Mouse (Mus musculus): ENCODE data around the gene Olfr800. TPM values are rescaled to one million over a fixed set of nuclear protein-coding genes. Genes with fewer than 3 reads are reported as not detected.

The Olfr800 gene
- polyA plus RNA-seq (2016; fragmentation: Nextera tagmentation; extraction: Ambion mirVana), result not detected in 2 replicates

- H3K4me1 ChIP-seq, result no peaks in the 10 kb centered on the region
- H3K9me3 ChIP-seq, result no peaks in the 10 kb centered on the region
- no peaks in the 10 kb centered on the region for H3K27me3 ChIP-seq (replicated peaks; ENCODE audit: low read depth, poor library complexity, severe bottlenecking)
- no peak within 1 kb of the TSS for H3K27ac ChIP-seq (replicated peaks)
- H3K36me3 ChIP-seq (replicated peaks), result no peaks in the 10 kb centered on the region
- H3K4me3 ChIP-seq, result no peak within 1 kb of the TSS
- no peak for DNase-seq (ENCODE audit: low spot score)
These were observed at the start of gene Olfr800 for GRCm38 (mm10) chr10:129657394-129657793. Olfr800 (plus strand) TSS chr10:129657694.

- 94% methylated on average over 1 of the region's 1 CpGs for WGBS
- H3K36me3 ChIP-seq (replicated peaks), result no peaks in the 10 kb centered on the region
- no peak within 1 kb of the TSS for H3K27ac ChIP-seq (replicated peaks)
- H3K4me1 ChIP-seq, result no peaks in the 10 kb centered on the region
- no peak within 1 kb of the TSS for H3K4me3 ChIP-seq
- no peaks in the 10 kb centered on the region for H3K27me3 ChIP-seq (replicated peaks; ENCODE audit: low read depth, poor library complexity, severe bottlenecking)
- no peaks in the 10 kb centered on the region for H3K9me3 ChIP-seq
- no peak for DNase-seq (ENCODE audit: low spot score)
These were observed 45.0 kb upstream of the Olfr800 start, which contains the start of gene Olfr796 for GRCm38 (mm10) chr10:129612470-129612869. Olfr796 (minus strand) TSS chr10:129612570.

- 9% methylated on average over 1 of the region's 1 CpGs for WGBS
- no peaks in the 10 kb centered on the region for H3K36me3 ChIP-seq (replicated peaks)
- H3K9me3 ChIP-seq, result no peaks in the 10 kb centered on the region
- H3K4me3 ChIP-seq, result no peak overlapping the region
- no peaks in the 10 kb centered on the region for H3K27me3 ChIP-seq (replicated peaks; ENCODE audit: low read depth, poor library complexity, severe bottlenecking)
- no peak overlapping the region for H3K27ac ChIP-seq (replicated peaks)
- no peaks in the 10 kb centered on the region for H3K4me1 ChIP-seq
- no peak for DNase-seq (ENCODE audit: low spot score)
These were observed 35.8 kb upstream of the Olfr800 start for GRCm38 (mm10) chr10:129621724-129622123.

- Histone ChIP-seq H3K4me3 (no peak overlapping the region), H3K9me3 (no peaks in the 10 kb centered on the region), H3K4me1 (no peaks in the 10 kb centered on the region), H3K27ac (replicated peaks) (no peak overlapping the region), H3K36me3 (replicated peaks) (no peaks in the 10 kb centered on the region), H3K27me3 (replicated peaks; ENCODE audit: low read depth, poor library complexity, severe bottlenecking) (no peaks in the 10 kb centered on the region)
- no peak for DNase-seq (ENCODE audit: low spot score)
These were observed 34.2 kb upstream of the Olfr800 start for GRCm38 (mm10) chr10:129623251-129623650.

- DNase-seq (ENCODE audit: low spot score), result no peak
- 80% methylated on average over 1 of the region's 1 CpGs for WGBS
- Histone ChIP-seq H3K9me3 (no peaks in the 10 kb centered on the region), H3K27me3 (replicated peaks; ENCODE audit: low read depth, poor library complexity, severe bottlenecking) (no peaks in the 10 kb centered on the region), H3K27ac (replicated peaks) (no peak within 1 kb of the TSS), H3K36me3 (replicated peaks) (no peaks in the 10 kb centered on the region), H3K4me1 (no peaks in the 10 kb centered on the region), H3K4me3 (no peak within 1 kb of the TSS)
These were observed 29.7 kb upstream of the Olfr800 start, which contains the start of gene Olfr798 for GRCm38 (mm10) chr10:129627834-129628233. Olfr798 (minus strand) TSS chr10:129627934.

GRCm38 (mm10) chr10:129637184-129637583 lies 20.3 kb upstream of the Olfr800 start, which contains the start of gene Olfr799:
Olfr799 (plus strand) TSS chr10:129637484.
- H3K27ac ChIP-seq (replicated peaks), result no peak within 1 kb of the TSS
- H3K4me1 ChIP-seq, result no peaks in the 10 kb centered on the region
- no peak for DNase-seq (ENCODE audit: low spot score)
- no peaks in the 10 kb centered on the region for H3K36me3 ChIP-seq (replicated peaks)
- 43% methylated on average over 1 of the region's 1 CpGs for WGBS
- no peaks in the 10 kb centered on the region for H3K27me3 ChIP-seq (replicated peaks; ENCODE audit: low read depth, poor library complexity, severe bottlenecking)
- H3K4me3 ChIP-seq, result no peak within 1 kb of the TSS
- no peaks in the 10 kb centered on the region for H3K9me3 ChIP-seq

GRCm38 (mm10) chr10:129651763-129652162 lies 5.7 kb upstream of the Olfr800 start:
- H3K4me1 ChIP-seq, result no peaks in the 10 kb centered on the region
- H3K9me3 ChIP-seq, result no peaks in the 10 kb centered on the region
- no peak for DNase-seq (ENCODE audit: low spot score)
- H3K4me3 ChIP-seq, result no peak overlapping the region
- no peaks in the 10 kb centered on the region for H3K36me3 ChIP-seq (replicated peaks)
- no peak overlapping the region for H3K27ac ChIP-seq (replicated peaks)
- 87% methylated on average over 1 of the region's 1 CpGs for WGBS
- H3K27me3 ChIP-seq (replicated peaks; ENCODE audit: low read depth, poor library complexity, severe bottlenecking), result no peaks in the 10 kb centered on the region

GRCm38 (mm10) chr10:129673765-129674164 lies 16.3 kb downstream of the Olfr800 start, which contains the start of gene Olfr801:
Olfr801 (minus strand) TSS chr10:129673865.
- 68% methylated on average over 1 of the region's 1 CpGs for WGBS

GRCm38 (mm10) chr10:129688069-129688468 lies 30.6 kb downstream of the Olfr800 start, which contains the start of gene Olfr802:
Olfr802 (minus strand) TSS chr10:129688169.
- H3K9me3 ChIP-seq, result no peaks in the 10 kb centered on the region
- no peak within 1 kb of the TSS for H3K27ac ChIP-seq (replicated peaks)
- no peaks in the 10 kb centered on the region for H3K27me3 ChIP-seq (replicated peaks; ENCODE audit: low read depth, poor library complexity, severe bottlenecking)
- DNase-seq (ENCODE audit: low spot score), result no peak
- WGBS, result 80% methylated on average over 1 of the region's 1 CpGs
- no peaks in the 10 kb centered on the region for H3K36me3 ChIP-seq (replicated peaks)
- no peak within 1 kb of the TSS for H3K4me3 ChIP-seq
- no peaks in the 10 kb centered on the region for H3K4me1 ChIP-seq

More at GRCm38 (mm10) chr10:129673765-129674164, 16.3 kb downstream of the Olfr800 start, which contains the start of gene Olfr801:
- no peak for DNase-seq (ENCODE audit: low spot score)
- Histone ChIP-seq H3K4me3 (no peak within 1 kb of the TSS), H3K36me3 (replicated peaks) (no peaks in the 10 kb centered on the region), H3K27me3 (replicated peaks; ENCODE audit: low read depth, poor library complexity, severe bottlenecking) (no peaks in the 10 kb centered on the region), H3K9me3 (no peaks in the 10 kb centered on the region), H3K27ac (replicated peaks) (no peak within 1 kb of the TSS), H3K4me1 (no peaks in the 10 kb centered on the region)

GRCm38 (mm10) chr10:129694186-129694585 lies 36.7 kb downstream of the Olfr800 start, which contains the start of gene Olfr803:
Olfr803 (minus strand) TSS chr10:129694286.
- DNase-seq (ENCODE audit: low spot score), result no peak
- Histone ChIP-seq H3K36me3 (replicated peaks) (no peaks in the 10 kb centered on the region), H3K9me3 (no peaks in the 10 kb centered on the region), H3K4me1 (no peaks in the 10 kb centered on the region), H3K4me3 (no peak within 1 kb of the TSS), H3K27me3 (replicated peaks; ENCODE audit: low read depth, poor library complexity, severe bottlenecking) (no peaks in the 10 kb centered on the region), H3K27ac (replicated peaks) (no peak within 1 kb of the TSS)
- 76% methylated on average over 2 of the region's 2 CpGs for WGBS

- no peaks in the 10 kb centered on the region for H3K36me3 ChIP-seq (replicated peaks)
- no peaks in the 10 kb centered on the region for H3K9me3 ChIP-seq
- H3K4me1 ChIP-seq, result no peaks in the 10 kb centered on the region
- no peak within 1 kb of the TSS for H3K27ac ChIP-seq (replicated peaks)
- no peak within 1 kb of the TSS for H3K4me3 ChIP-seq
- H3K27me3 ChIP-seq (replicated peaks; ENCODE audit: low read depth, poor library complexity, severe bottlenecking), result no peaks in the 10 kb centered on the region
- no peak for DNase-seq (ENCODE audit: low spot score)
These were observed 45.4 kb downstream of the Olfr800 start, which contains the start of gene Olfr804 for GRCm38 (mm10) chr10:129702910-129703309. Olfr804 (plus strand) TSS chr10:129703210.

All from embryonic facial prominence, embryonic 10.5 days (tissue).